Mouse (Mus musculus): ENCODE data around the gene Ppm1h.

DNA sequence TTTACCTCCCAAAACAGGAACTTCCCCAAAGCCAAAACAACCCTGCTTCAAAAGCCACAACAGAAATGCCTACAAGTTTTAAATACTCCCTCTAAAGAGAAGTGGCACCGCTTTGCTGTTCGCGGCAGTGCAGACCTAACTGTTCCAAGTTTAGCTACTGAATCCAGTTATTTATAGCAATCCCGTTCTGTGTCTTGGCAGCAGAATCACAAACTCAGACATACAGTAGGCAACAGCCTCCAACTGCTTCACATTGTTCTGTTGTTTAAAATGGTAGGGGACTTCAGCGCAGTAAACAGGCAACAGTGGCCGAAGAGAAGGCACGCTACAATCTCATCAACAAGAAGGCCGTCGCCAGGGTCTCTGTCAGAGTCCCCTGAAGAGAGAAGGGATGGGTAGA is 312.5 kb downstream of the Ppm1h start:
- no peak for TF ChIP-seq CTCF (IDR thresholded peaks at IDR 0.05; ENCODE audit: control insufficient read depth, insufficient read depth, low read length)
- no peak for TF ChIP-seq POLR2A (IDR thresholded peaks at IDR 0.05; ENCODE audit: borderline replicate concordance, control insufficient read depth, low read depth, low read length)

Measured in bone marrow, adult 2 months (tissue).